Mouse (Mus musculus): ENCODE data around the gene Il17re. TPM values are rescaled to one million over a fixed set of nuclear protein-coding genes. Genes with fewer than 3 reads are reported as not detected.

Il17re gene
- total and polyA plus RNA-seq, 3 experiments, result 0.55 to 1.9 (median 1.1) TPM

GRCm38 (mm10) chr6:113472061-113472460, 13.8 kb downstream of the Il17re start:
- peak overlapping the region; percentile 52; the same call in 1 of the 2 replicates for H3K4me3 ChIP-seq
- intact Hi-C loops (cut with DNase I), result no loop called here

DNA sequence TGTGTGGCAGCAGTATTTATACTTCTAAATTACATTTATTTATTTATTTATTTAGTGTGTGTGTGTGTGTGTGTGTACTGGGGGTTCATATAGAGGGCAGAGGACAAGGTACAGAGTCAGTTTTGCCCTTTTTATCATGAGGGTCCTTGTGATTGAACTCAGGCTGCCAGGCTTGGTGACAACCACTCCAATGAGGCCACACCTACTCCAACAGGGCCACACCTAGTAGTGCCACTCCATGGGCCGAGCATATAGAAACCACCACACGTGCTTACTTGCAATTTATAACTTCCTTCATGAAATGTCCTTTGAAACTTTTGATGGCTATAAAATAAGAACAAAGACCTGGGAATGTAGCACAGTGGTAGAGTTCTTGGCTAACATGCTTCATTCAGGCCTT, 15.0 kb downstream of the Il17re start:
- Histone ChIP-seq H3K27me3 (ENCODE audit: control insufficient read depth, insufficient read depth, low read length) (no peaks in the 10 kb centered on the region), H3K36me3 (ENCODE audit: control insufficient read depth, insufficient read depth, low read length) (no peaks in the 10 kb centered on the region), H3K9ac (ENCODE audit: low read depth, low read length) (no peak overlapping the region), H3K4me1 (ENCODE audit: control insufficient read depth, insufficient read depth, low read length) (peaks cover 9% of the 10 kb centered on the region), H3K4me3 (no peak overlapping the region), H3K27ac (no peak overlapping the region), H3K79me2 (replicated peaks; ENCODE audit: control insufficient read depth, insufficient read depth, low read length) (no peaks in the 10 kb centered on the region)
- DNase-seq, result no peak
- intact Hi-C loops (cut with DNase I), result no loop called here
- 79% methylated on average over 2 of the region's 2 CpGs for WGBS
- TF ChIP-seq CTCF (IDR thresholded peaks at IDR 0.05) (no peak), POLR2A (IDR thresholded peaks at IDR 0.05; ENCODE audit: insufficient read depth, low read depth, low read length) (no peak), EP300 (IDR thresholded peaks at IDR 0.05; ENCODE audit: insufficient read depth, low read depth, low read length) (no peak)

More at GRCm38 (mm10) chr6:113472061-113472460, 13.8 kb downstream of the Il17re start:
- H3K79me2 ChIP-seq (replicated peaks; ENCODE audit: control insufficient read depth, insufficient read depth, low read length), result no peaks in the 10 kb centered on the region
- peak overlapping the region; percentile 84 for H3K27ac ChIP-seq
- no peak for DNase-seq
- no peaks in the 10 kb centered on the region for H3K27me3 ChIP-seq (ENCODE audit: control insufficient read depth, insufficient read depth, low read length)
- no peaks in the 10 kb centered on the region for H3K36me3 ChIP-seq (ENCODE audit: control insufficient read depth, insufficient read depth, low read length)
- WGBS, result 83% methylated on average over 10 of the region's 10 CpGs
- no peak overlapping the region for H3K9ac ChIP-seq (ENCODE audit: low read depth, low read length)
- TF ChIP-seq POLR2A (IDR thresholded peaks at IDR 0.05; ENCODE audit: insufficient read depth, low read depth, low read length) (no peak), CTCF (IDR thresholded peaks at IDR 0.05) (no peak), EP300 (IDR thresholded peaks at IDR 0.05; ENCODE audit: insufficient read depth, low read depth, low read length) (no peak)
- peaks cover 9% of the 10 kb centered on the region for H3K4me1 ChIP-seq (ENCODE audit: control insufficient read depth, insufficient read depth, low read length)

DNA sequence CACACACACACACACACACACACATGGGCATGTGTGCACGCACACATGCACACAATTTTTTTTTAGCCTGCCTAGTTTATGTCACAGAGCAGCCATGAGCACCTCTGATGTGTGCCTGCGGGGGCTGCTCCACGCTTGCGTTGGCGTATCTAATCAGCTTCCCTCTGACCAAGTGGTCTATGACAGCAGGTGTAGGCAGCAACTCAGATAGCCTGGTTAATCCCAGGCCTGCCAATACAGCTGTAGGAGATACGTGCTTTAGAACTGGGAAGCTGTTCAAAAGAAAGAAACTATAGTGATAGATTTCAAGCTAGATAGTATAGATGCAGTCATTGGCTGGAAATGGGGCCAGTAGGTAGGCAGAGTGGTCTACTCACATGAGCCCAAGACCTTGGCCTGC, 15.4 kb downstream of the Il17re start:
- intact Hi-C loops (cut with DNase I), result no loop called here

GRCm38 (mm10) chr6:113477353-113477752, 19.1 kb downstream of the Il17re start:
- DNase-seq, result no peak
- H3K4me3 ChIP-seq, result no peak overlapping the region
- H3K36me3 ChIP-seq (ENCODE audit: control insufficient read depth, insufficient read depth, low read length), result no peaks in the 10 kb centered on the region
- no peaks in the 10 kb centered on the region for H3K27me3 ChIP-seq (ENCODE audit: control insufficient read depth, insufficient read depth, low read length)
- no peak overlapping the region for H3K9ac ChIP-seq (ENCODE audit: low read depth, low read length)
- no peak for TF ChIP-seq CTCF (IDR thresholded peaks at IDR 0.05)
- no peak for TF ChIP-seq EP300 (IDR thresholded peaks at IDR 0.05; ENCODE audit: insufficient read depth, low read depth, low read length)
- no peak for TF ChIP-seq POLR2A (IDR thresholded peaks at IDR 0.05; ENCODE audit: insufficient read depth, low read depth, low read length)
- WGBS, result 56% methylated on average over 7 of the region's 7 CpGs
- no peaks in the 10 kb centered on the region; the same call in 1 of the 2 replicates for H3K4me1 ChIP-seq (ENCODE audit: control insufficient read depth, insufficient read depth, low read length)
- H3K79me2 ChIP-seq (replicated peaks; ENCODE audit: control insufficient read depth, insufficient read depth, low read length), result no peaks in the 10 kb centered on the region
- no peak overlapping the region for H3K27ac ChIP-seq
- intact Hi-C loops (cut with DNase I), result no loop called here

More for the DNA sequence above, 15.4 kb downstream of the Il17re start:
- TF ChIP-seq POLR2A (IDR thresholded peaks at IDR 0.05; ENCODE audit: insufficient read depth, low read depth, low read length) (no peak), CTCF (IDR thresholded peaks at IDR 0.05) (no peak), EP300 (IDR thresholded peaks at IDR 0.05; ENCODE audit: insufficient read depth, low read depth, low read length) (no peak)
- 84% methylated on average over 6 of the region's 6 CpGs for WGBS
- no peak for DNase-seq
- no peaks in the 10 kb centered on the region for H3K27me3 ChIP-seq (ENCODE audit: control insufficient read depth, insufficient read depth, low read length)
- H3K4me3 ChIP-seq, result no peak overlapping the region
- no peaks in the 10 kb centered on the region for H3K36me3 ChIP-seq (ENCODE audit: control insufficient read depth, insufficient read depth, low read length)
- no peak overlapping the region for H3K27ac ChIP-seq
- peaks cover 9% of the 10 kb centered on the region for H3K4me1 ChIP-seq (ENCODE audit: control insufficient read depth, insufficient read depth, low read length)
- H3K9ac ChIP-seq (ENCODE audit: low read depth, low read length), result no peak overlapping the region
- H3K79me2 ChIP-seq (replicated peaks; ENCODE audit: control insufficient read depth, insufficient read depth, low read length), result no peaks in the 10 kb centered on the region

DNA sequence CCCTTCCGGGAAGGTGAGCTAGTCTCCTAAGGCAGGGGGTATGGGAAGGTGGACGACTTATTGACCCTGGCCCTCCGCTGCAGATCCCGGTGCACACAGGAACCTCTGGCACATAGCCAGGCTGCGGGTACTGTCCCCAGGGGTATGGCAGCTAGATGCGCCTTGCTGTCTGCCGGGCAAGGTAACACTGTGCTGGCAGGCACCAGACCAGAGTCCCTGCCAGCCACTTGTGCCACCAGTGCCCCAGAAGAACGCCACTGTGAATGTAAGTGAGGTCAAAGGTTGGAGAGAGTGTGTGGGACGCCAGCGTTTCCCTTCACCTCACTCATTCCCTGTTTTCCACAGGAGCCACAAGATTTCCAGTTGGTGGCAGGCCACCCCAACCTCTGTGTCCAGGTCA, 20.6 kb downstream of the Il17re start:
- Histone ChIP-seq H3K27ac (no peak overlapping the region), H3K79me2 (replicated peaks; ENCODE audit: control insufficient read depth, insufficient read depth, low read length) (no peaks in the 10 kb centered on the region), H3K9ac (ENCODE audit: low read depth, low read length) (no peak overlapping the region), H3K36me3 (ENCODE audit: control insufficient read depth, insufficient read depth, low read length) (no peaks in the 10 kb centered on the region), H3K27me3 (ENCODE audit: control insufficient read depth, insufficient read depth, low read length) (no peaks in the 10 kb centered on the region), H3K4me3 (no peak overlapping the region), H3K4me1 (ENCODE audit: control insufficient read depth, insufficient read depth, low read length) (peaks cover 3% of the 10 kb centered on the region)
- 82% methylated on average over 10 of the region's 10 CpGs for WGBS
- intact Hi-C loops (cut with DNase I), result no loop called here
- DNase-seq, result no peak
- TF ChIP-seq POLR2A (IDR thresholded peaks at IDR 0.05; ENCODE audit: insufficient read depth, low read depth, low read length), result no peak
- TF ChIP-seq CTCF (IDR thresholded peaks at IDR 0.05), result no peak
- TF ChIP-seq EP300 (IDR thresholded peaks at IDR 0.05; ENCODE audit: insufficient read depth, low read depth, low read length), result no peak

DNA sequence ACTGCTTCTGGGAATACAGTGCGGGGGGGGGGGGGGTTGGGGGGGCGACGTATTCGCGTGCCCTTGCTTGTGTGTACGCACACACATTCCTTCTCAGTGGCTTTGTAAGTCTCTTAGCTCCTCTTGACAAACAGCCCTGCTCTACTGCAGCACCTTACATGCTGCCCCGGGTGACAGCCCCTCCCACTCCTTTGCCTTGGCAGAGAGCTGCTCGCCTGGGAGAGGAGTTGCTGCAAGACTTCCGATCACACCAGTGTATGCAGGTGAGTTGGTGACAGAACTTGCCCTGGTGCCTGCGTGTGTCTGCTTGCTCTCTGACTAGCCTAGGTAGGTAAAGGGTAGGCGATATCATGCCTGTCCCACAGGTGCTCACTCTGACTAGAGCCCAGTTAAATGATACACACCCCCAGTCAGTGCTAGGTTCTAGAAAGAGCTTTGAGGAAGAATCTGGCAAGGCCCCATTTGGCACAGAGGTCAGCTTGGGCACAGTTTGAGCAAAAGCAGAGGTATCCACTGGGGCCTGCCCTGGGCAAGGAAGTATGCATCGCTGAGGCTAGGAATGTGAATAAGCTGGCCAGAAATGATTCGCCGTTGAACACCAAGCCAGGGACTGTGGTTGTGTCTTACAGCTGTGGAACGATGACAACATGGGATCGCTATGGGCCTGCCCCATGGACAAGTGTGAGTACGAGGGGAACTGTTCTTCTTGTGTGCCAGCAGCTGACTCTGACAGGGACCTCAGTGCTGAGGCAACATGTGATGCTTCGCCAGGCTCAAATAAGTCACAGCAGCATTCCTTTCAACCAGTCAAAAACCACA, 22.5 kb downstream of the Il17re start:
- peak in 1 of 2 experiments; percentile 44 for DNase-seq
- H3K79me2 ChIP-seq (replicated peaks; ENCODE audit: control insufficient read depth, insufficient read depth, low read length), result no peaks in the 10 kb centered on the region
- no peak overlapping the region for H3K4me3 ChIP-seq
- no peak overlapping the region for H3K9ac ChIP-seq (ENCODE audit: low read depth, low read length)
- H3K4me1 ChIP-seq (ENCODE audit: control insufficient read depth, insufficient read depth, low read length), result peaks cover 3% of the 10 kb centered on the region
- H3K27me3 ChIP-seq (ENCODE audit: control insufficient read depth, insufficient read depth, low read length), result no peaks in the 10 kb centered on the region
- 55% methylated on average over 18 of the region's 18 CpGs for WGBS
- no peak for TF ChIP-seq POLR2A (IDR thresholded peaks at IDR 0.05; ENCODE audit: insufficient read depth, low read depth, low read length)
- 0 out of 2 replicates have a peak, but pooled peaks have one; percentile 42 for TF ChIP-seq EP300 (IDR thresholded peaks at IDR 0.05; ENCODE audit: insufficient read depth, low read depth, low read length)
- no peak for TF ChIP-seq CTCF (IDR thresholded peaks at IDR 0.05)
- no peak overlapping the region for H3K27ac ChIP-seq
- intact Hi-C loops (cut with DNase I), result loop anchor here (5.0 kb wide), 2 partner anchors 38 to 217 kb away; partner anchors contain the start of genes Jagn1 and Tatdn2
- no peaks in the 10 kb centered on the region for H3K36me3 ChIP-seq (ENCODE audit: control insufficient read depth, insufficient read depth, low read length)

Measured in heart, adult 2 months (tissue).